Mouse (Mus musculus) kidney, embryonic 14.5 days (tissue): Measurements from ENCODE around the gene Tec. TPM values are rescaled to one million over a fixed set of nuclear protein-coding genes. Genes with fewer than 3 reads are reported as not detected.

Experiments
- ATAC-seq: fragments of 200-750 bp; cut with Nextera tagmentation; 2 replicates; pipeline ENCODE4 v1.8.0; 2017; ENCODE audit warnings: moderate number of reproducible peaks, mild to moderate bottlenecking, moderate TSS enrichment, moderate library complexity; ENCODE audit not compliant: low FRiP score, low TSS enrichment
- H3K27ac ChIP-seq: fragments of 300-500 bp; sonication (generic); 2 replicates; pipeline ENCODE4 v1.5.1; 2014; ENCODE audit warnings: low read depth, mild to moderate bottlenecking, low read length, moderate library complexity, mixed read lengths
- H3K27me3 ChIP-seq: fragments of 300-500 bp; sonication (generic); 2 replicates; pipeline ENCODE4 v1.6.1; 2014; ENCODE audit warnings: mild to moderate bottlenecking, low read length; ENCODE audit not compliant: control insufficient read depth, insufficient read depth
- H3K36me3 ChIP-seq: fragments of 300-500 bp; sonication (generic); 2 replicates; pipeline ENCODE4 v1.6.1; 2014; ENCODE audit warnings: low read length, mixed read lengths; ENCODE audit not compliant: control insufficient read depth, insufficient read depth
- H3K4me1 ChIP-seq: fragments of 300-500 bp; sonication (generic); 2 replicates; pipeline ENCODE4 v1.6.1; 2014; ENCODE audit warnings: low read length, mixed read lengths; ENCODE audit not compliant: control insufficient read depth, insufficient read depth
- H3K4me2 ChIP-seq: fragments of 300-500 bp; sonication (generic); replicated peaks from 2 replicates; pipeline ENCODE4 v1.6.1; 2014; ENCODE audit warnings: low read depth, mild to moderate bottlenecking, low read length
- H3K4me3 ChIP-seq: fragments of 300-500 bp; sonication (generic); 2 replicates; pipeline ENCODE4 v1.5.1; 2014; ENCODE audit warnings: mild to moderate bottlenecking, low read length
- H3K9ac ChIP-seq: fragments of 300-500 bp; sonication (generic); 2 replicates; pipeline ENCODE4 v1.6.1; 2014; ENCODE audit warnings: low read depth, mild to moderate bottlenecking, low read length, moderate library complexity
- H3K9me3 ChIP-seq: fragments of 300-500 bp; sonication (generic); 2 replicates; pipeline ENCODE4 v1.6.1; 2016; ENCODE audit warnings: low read length; ENCODE audit not compliant: control insufficient read depth
- WGBS: fragments of 180-500 bp; shearing (Covaris S2); extraction: QIAGEN DNeasy Blood & Tissue Kit; methylation state at CpG from one replicate; pipeline ENCODE4 v1.1.7; 2014; 5-methylcytosine and 5-hydroxymethylcytosine counted together
- polyA plus RNA-seq: library from polyadenylated mRNA; unstranded; fragments of >200 nt; fragmentation: Nextera tagmentation; extraction: Ambion mirVana; gene quantifications from 2 replicates; pipeline ENCODE4 v1.2.1, GENCODE M21; 2014

Gene Tec
- polyA plus RNA-seq, 1 experiment from 2014 or later, result 8.9 TPM

DNA sequence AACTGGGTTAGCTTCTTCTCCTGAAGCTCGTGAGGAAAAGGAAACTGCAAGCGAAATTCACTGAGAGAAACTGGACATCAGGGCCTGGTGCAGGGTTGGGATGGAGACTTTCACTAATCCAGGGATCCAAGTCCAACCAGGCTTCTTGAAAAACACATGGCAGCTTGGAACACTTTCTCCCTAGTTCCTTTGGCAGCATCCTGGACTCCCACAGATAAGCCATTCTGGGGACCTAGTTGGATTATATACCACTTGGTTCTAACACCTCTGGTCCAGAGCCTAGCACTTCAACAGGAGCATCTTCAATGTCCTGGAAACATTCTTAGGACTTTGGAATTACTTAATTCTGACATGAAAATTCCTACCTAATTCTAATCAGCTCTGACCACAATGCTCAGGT, 113.2 kb downstream of the Tec start:
- no peak overlapping the region for H3K27ac ChIP-seq
- ATAC-seq, result no peak
- H3K36me3 ChIP-seq, result no peaks in the 10 kb centered on the region
- no peaks in the 10 kb centered on the region for H3K27me3 ChIP-seq
- H3K9ac ChIP-seq, result no peak overlapping the region
- H3K4me2 ChIP-seq, result no peak overlapping the region
- no peaks in the 10 kb centered on the region for H3K9me3 ChIP-seq
- H3K4me1 ChIP-seq, result no peaks in the 10 kb centered on the region
- no peak overlapping the region for H3K4me3 ChIP-seq
- WGBS, result 88% methylated on average over 2 of the region's 2 CpGs

DNA sequence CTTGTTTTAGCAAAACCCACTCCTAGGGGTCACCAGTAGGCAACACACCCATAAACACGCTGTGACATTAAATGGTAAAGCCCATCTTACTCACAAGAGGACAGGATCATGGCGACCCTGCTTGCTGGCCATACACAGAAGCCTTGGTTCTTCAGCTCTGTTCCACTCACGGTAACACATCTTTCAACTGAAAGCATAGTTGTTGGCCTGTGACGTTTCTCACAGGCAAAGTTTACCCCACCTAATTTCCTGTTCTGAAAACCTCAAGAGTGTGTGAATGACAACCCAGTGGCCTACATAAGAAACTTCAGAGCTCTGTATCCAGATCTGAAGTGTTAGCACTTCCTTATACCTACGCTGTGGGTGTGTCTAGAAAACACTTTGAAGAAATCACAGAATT, 115.7 kb downstream of the Tec start, which contains the start of gene Txk:
TSS of gene Txk (minus strand) at position 193 of the 400 bp plus-strand sequence.
- ATAC-seq, result no peak
- Histone ChIP-seq H3K27ac (no peak within 1 kb of the TSS), H3K4me1 (no peaks in the 10 kb centered on the region), H3K4me3 (no peak within 1 kb of the TSS), H3K36me3 (no peaks in the 10 kb centered on the region), H3K9me3 (no peaks in the 10 kb centered on the region), H3K4me2 (no peak within 1 kb of the TSS), H3K9ac (no peak within 1 kb of the TSS), H3K27me3 (no peaks in the 10 kb centered on the region)
- 80% methylated on average over 5 of the region's 5 CpGs for WGBS

DNA sequence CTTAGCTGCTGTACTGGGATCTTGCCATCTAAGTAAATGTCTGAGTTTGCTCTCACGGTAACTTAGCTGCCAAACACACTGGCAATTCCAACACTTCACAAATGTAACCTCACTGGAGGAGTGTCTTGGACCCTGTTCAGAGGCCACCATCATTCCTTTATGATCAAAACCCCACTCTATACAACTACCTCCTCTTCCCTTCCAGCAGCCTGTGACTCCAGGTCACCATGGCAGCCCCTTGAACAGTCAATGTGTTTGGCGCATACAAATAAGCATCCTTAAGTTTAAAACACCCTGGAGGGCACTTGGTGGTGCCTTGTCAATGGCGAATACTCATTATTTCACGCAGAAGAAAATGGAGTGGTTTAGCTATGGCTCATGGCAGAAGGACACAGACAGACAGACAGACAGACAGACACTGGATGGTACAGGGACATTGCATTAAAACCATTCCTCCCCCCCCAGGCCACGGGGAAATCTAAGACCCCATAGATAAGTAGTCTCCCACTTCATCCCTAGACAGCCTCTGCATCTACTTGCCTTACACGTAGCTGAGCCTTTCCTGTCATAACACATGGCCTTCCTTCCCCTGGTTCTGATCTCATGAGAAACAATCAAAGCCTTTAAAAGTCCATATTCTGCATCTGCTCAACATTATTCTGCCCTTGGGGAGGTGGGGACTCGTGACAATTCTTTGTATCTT, 117.1 kb downstream of the Tec start:
- Histone ChIP-seq H3K4me3 (no peak overlapping the region), H3K4me2 (no peak overlapping the region), H3K36me3 (no peaks in the 10 kb centered on the region), H3K27ac (no peak overlapping the region), H3K9me3 (no peaks in the 10 kb centered on the region), H3K9ac (no peak overlapping the region), H3K27me3 (no peaks in the 10 kb centered on the region), H3K4me1 (no peaks in the 10 kb centered on the region)
- WGBS, result 89% methylated on average over 7 of the region's 7 CpGs
- ATAC-seq, result no peak

DNA sequence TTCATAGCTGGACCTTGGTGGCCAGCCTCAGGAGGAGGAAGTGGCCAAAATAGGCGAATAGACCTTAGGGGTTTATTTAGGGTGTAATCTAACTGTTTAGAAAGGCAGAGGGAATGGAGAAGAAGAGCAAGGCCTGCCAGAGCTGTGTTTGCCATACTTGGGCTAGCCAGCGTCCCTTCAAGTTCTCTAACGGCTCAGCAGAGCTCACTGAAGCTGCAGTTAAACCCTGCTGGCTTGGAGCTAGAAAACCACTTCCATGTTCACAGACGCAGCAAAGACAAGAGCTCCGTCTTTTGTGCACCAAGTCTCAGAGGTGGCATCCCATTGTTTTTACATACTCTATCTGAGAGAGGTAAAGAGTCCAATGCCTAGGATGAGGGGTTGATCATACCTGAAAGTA, 118.1 kb downstream of the Tec start:
- H3K4me2 ChIP-seq, result no peak overlapping the region
- ATAC-seq, result no peak
- no peak overlapping the region for H3K27ac ChIP-seq
- WGBS, result 79% methylated on average over 5 of the region's 5 CpGs
- H3K9me3 ChIP-seq, result no peaks in the 10 kb centered on the region
- no peak overlapping the region for H3K9ac ChIP-seq
- H3K4me1 ChIP-seq, result no peaks in the 10 kb centered on the region
- H3K4me3 ChIP-seq, result no peak overlapping the region
- H3K36me3 ChIP-seq, result no peaks in the 10 kb centered on the region
- no peaks in the 10 kb centered on the region for H3K27me3 ChIP-seq

DNA sequence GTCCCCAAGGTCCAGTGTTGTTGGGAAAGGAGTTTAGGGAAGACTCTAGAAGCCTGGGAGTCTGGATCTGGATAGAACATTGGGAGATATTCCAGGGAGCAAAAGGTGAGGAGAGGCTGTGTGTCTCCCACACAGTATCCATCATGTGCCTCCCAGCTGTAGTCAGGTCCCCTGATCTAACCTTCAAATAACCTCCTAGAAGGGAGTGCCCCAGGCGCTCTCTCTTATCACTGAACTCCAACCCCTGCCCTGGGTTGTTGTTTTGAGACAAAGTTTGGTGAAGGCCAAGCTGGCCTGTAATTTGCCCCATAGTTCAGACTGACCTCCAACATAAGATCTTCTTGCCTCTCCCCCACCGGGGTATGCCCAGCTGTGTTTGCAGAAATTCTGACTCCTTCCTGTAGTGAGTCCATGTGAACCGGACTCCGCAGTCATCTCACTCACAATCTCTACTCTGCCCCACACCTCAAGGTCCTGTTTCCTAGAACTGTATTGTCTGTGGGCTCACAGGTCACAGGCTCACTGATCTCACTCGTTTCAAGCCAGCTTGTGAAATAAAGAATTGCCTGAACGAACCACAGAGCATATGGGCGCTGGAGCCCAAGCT, 119.5 kb downstream of the Tec start:
- 72% methylated on average over 7 of the region's 7 CpGs for WGBS
- Histone ChIP-seq H3K4me2 (no peak overlapping the region), H3K27ac (no peak overlapping the region), H3K36me3 (no peaks in the 10 kb centered on the region), H3K4me3 (no peak overlapping the region), H3K9me3 (no peaks in the 10 kb centered on the region), H3K4me1 (no peaks in the 10 kb centered on the region), H3K9ac (no peak overlapping the region), H3K27me3 (no peaks in the 10 kb centered on the region)
- no peak for ATAC-seq

DNA sequence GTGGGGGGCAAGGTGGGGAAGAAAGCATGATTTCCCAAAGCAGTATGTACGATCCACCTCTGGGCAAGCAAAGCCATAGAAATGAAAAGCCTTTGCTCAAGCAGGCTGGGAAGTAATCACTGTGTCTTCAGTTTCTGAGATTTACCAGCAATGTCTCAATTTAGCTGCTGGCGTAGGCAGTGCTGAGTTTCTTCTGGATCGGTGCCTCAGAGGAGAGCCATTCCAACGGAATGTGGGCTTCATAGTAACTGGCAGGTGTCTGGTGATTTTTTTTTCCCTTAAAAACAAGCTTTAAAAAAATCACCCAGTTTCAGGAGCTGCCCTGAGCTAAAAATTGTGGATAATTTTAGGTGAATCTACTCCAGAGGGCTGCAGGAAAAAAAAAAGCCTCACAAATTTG, 120.9 kb downstream of the Tec start:
- H3K9ac ChIP-seq, result no peak overlapping the region
- H3K9me3 ChIP-seq, result no peaks in the 10 kb centered on the region
- no peak for ATAC-seq
- WGBS, result 78% methylated on average over 4 of the region's 4 CpGs
- H3K27me3 ChIP-seq, result no peaks in the 10 kb centered on the region
- no peak overlapping the region for H3K4me2 ChIP-seq
- no peak overlapping the region for H3K27ac ChIP-seq
- H3K36me3 ChIP-seq, result no peaks in the 10 kb centered on the region
- H3K4me3 ChIP-seq, result no peak overlapping the region
- H3K4me1 ChIP-seq, result no peaks in the 10 kb centered on the region

DNA sequence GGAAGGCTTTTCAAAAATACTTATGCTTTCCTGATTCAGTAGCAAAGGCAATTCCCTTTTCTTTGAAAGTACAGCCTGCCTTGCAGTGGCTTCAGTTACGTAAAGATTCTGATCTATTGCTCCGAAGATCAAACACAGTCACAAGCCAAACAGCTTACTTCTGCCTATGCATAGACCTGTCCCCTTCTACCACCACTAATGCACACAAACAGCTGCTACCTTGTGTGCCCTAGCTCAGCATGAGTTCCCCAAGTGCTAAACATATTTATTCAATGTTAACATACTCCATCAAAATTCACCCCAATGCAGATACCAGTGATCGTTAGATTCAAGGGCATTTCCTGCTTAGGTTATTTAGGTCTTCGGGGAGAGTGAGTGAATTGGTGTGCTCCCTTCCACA, 121.8 kb downstream of the Tec start:
- Histone ChIP-seq H3K36me3 (no peaks in the 10 kb centered on the region), H3K4me1 (no peaks in the 10 kb centered on the region), H3K4me2 (no peak overlapping the region), H3K9ac (no peak overlapping the region), H3K27ac (no peak overlapping the region), H3K9me3 (no peaks in the 10 kb centered on the region), H3K27me3 (no peaks in the 10 kb centered on the region), H3K4me3 (no peak overlapping the region)
- no peak for ATAC-seq
- WGBS, result 73% methylated on average over 4 of the region's 4 CpGs

DNA sequence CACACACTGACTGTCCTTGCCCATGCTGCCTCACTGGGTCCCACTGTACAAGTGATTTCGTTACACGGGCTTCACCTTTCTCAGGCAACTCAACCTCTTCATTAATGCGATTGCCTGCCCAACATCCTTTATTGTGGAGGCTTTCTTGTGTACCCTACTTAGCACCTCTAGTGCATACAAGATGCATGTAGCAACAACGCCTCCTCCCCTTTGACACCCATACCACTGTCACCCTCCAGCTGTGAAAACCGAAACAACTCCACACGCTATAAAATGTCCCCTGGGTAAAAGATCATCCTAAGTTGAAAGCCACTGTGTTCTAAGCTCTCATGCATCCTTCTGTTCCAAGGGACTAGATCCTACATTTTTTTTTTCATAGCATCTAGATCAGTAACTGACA, 125.2 kb downstream of the Tec start:
- Histone ChIP-seq H3K27ac (no peak overlapping the region), H3K9me3 (no peaks in the 10 kb centered on the region), H3K9ac (no peak overlapping the region), H3K27me3 (no peaks in the 10 kb centered on the region), H3K4me1 (no peaks in the 10 kb centered on the region), H3K4me2 (no peak overlapping the region), H3K4me3 (no peak overlapping the region), H3K36me3 (no peaks in the 10 kb centered on the region)
- WGBS, result 91% methylated on average over 6 of the region's 6 CpGs
- no peak for ATAC-seq

DNA sequence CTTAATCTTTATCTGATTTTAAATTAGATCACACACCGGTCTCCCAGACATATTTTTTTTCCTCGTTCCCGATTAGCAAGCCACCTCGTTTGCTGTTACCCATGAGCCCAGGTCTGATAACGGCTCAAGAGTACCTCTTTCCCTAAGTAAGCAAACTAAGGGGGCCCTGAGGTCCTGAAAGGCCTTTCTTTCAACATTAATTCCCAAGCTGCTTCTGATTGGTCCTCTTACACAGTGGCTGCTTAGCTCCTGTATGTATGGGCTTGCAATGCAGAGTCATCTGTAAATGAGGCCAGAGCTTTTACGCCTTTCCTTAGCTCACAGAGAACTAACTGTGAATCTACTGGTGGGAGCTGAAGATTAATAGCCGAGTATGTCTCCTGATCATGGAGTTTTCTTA, 131.4 kb downstream of the Tec start:
- Histone ChIP-seq H3K4me1 (no peaks in the 10 kb centered on the region), H3K27ac (no peak overlapping the region), H3K36me3 (no peaks in the 10 kb centered on the region), H3K4me3 (no peak overlapping the region), H3K27me3 (no peaks in the 10 kb centered on the region), H3K4me2 (no peak overlapping the region), H3K9me3 (no peaks in the 10 kb centered on the region), H3K9ac (no peak overlapping the region)
- ATAC-seq, result no peak
- 75% methylated on average over 7 of the region's 7 CpGs for WGBS
